Mouse (Mus musculus) left cerebral cortex, adult 2 months (tissue): ENCODE results near the gene Pdgfra. TPM values are rescaled to one million over a fixed set of nuclear protein-coding genes. Genes with fewer than 3 reads are reported as not detected.

ENCODE experiments used
- DNase-seq, 2 experiments: peaks; one replicate each; pipeline ENCODE4 v3.0.0; 2021 to 2022; ENCODE audit warnings: low spot score in 2 of 2, mixed read lengths in 1 of 2; ENCODE audit errors: extremely low spot score in 1 of 2
- H3K27ac ChIP-seq: fragments of 200-600 bp; 2 replicates; pipeline ENCODE4 v1.8.1; 2022
- H3K4me3 ChIP-seq: fragments of 200-600 bp; 2 replicates; pipeline ENCODE4 v1.8.1; 2022
- CTCF ChIP-seq: fragments of 200-600 bp; IDR thresholded peaks from 2 replicates; pipeline ENCODE4 v1.8.1; 2022; ENCODE audit warnings: antibody characterized with exemption, mild to moderate bottlenecking, moderate library complexity
- intact Hi-C: fragments of 180-260 bp; cut with DNase I; formaldehyde crosslinking; loops from one replicate; pipeline ENCODE4 v1.15.1; 2025
- total RNA-seq, 2 experiments: library from RNA; stranded (reverse); gene quantifications; 2 replicates each; pipeline ENCODE4 v1.2.3; 2021

Gene Pdgfra
- total RNA-seq, 2 experiments from 2014 or later, result 38.0 to 41.6 TPM

DNA sequence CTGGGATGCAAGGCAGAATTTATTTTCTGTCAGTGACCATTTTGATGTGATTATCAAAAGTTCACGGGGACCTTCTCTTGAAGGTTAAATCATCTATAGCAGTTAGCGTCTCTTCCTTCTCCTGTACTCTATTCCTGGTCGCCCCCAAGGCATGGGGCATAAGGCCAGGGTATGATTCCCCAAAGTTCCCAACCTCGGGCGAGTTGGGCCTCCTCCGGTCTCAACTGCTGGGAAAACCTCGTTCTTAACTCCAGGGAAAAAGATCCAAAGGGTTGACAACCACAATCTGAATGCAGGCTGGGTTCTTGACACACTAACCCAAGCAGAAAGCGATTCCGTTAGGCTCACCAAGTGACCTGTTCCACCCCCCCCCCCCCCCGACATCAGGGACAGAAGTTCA lies 2.7 kb upstream of the Pdgfra start:
- no peak for TF ChIP-seq CTCF
- Histone ChIP-seq H3K4me3 (no peak overlapping the region), H3K27ac (no peak overlapping the region)
- intact Hi-C loops, result no loop called here
- no peak for DNase-seq

DNA sequence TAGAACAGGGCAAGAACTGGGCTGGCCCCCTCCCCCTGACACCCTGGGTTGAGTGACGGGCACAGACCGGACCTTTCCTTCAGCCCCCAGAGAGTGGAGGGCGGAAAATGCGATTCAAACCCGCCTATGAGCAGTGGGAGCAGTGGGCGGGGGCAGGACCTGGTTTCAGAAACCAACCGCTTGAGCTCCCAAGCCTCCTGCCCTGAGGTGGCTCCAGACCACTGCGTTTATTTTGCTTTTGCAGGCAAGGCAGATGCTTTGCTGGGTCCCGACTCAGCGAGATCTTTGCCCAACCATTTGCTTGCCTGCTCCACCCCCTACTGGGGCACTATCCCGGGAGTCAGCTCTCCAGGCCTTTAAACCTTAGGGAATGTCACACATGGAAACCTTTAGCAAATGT lies 2.2 kb upstream of the Pdgfra start:
- no peak for TF ChIP-seq CTCF
- intact Hi-C loops, result loop anchor here (5.0 kb wide), 2 partner anchors 78 to 508 kb away; no protein-coding TSS in a partner anchor
- H3K27ac ChIP-seq, result no peak overlapping the region
- H3K4me3 ChIP-seq, result no peak overlapping the region
- no peak for DNase-seq

DNA sequence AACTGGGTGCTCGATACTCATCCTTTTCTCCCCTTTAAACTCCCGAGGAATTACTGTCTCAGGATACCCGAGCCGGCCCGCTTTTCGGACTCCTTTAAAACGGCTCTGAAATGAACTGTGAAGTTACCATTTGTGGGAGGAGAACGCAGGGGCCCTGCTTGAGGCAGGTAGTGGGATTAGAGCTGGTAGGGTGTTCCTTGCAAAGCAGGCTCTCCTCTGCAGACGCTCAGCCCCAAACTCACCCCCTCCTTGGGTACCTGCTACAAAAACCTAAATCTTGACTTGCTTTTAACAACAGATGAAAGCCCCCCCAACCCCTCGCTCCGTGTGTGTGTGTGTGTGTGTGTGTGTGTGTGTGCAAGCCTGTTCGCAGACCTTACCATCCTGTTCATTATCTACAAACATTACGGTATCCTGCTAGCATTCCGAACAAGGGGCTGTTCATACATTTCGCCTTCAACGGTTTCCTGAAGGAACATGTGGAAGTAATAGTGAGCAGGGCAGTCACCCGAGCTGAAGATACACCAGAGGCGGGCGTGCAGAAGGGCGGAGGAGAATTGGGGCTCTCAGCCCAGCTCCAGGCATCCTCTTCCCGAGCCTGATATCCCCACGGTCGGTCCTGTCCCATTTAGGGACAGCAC lies 1.6 kb upstream of the Pdgfra start:
- TF ChIP-seq CTCF, result no peak
- no peak for DNase-seq
- intact Hi-C loops, result loop anchor here (5.0 kb wide), 2 partner anchors 78 to 508 kb away; no protein-coding TSS in a partner anchor
- H3K27ac ChIP-seq, result no peak overlapping the region
- no peak overlapping the region for H3K4me3 ChIP-seq

DNA sequence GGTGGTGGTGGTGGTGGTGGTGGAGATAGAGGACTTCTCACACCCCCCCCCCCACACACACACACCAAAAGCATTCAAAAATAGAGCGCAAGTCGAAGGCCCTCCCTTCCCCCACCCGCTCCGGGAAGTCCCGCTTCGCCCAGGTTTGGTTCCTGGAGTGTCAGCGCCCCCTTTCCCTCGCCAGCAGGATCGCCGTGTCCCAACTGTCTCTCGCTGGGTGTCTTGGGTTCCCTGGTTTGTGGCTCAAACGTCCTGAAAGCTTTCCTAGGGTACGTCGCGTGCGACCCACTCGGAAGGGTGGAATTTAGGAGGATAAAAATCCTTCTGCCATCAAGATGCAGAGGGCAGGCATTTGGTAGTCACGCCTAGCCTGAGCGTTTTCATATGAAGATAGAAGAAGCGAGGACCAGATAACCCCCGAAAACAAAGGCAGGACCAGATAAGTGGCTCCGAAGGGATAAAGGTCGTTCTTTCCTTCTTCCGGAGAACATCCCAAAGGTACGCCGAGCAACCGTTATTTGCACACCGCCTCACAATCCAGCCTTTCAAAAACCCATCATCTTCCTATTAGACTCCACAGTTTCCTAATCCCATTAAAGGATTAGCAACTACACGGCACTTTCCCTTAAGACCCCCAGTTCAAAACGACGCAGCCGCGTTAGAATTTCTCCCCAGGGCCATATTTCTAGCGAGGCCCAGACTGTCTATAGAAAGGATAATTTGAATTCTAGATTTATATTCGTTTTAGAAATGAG lies 769 bp upstream of the Pdgfra start:
- H3K4me3 ChIP-seq, result no peak overlapping the region
- intact Hi-C loops, result loop anchor here (5.0 kb wide), 2 partner anchors 79 to 509 kb away; no protein-coding TSS in a partner anchor
- TF ChIP-seq CTCF, result peak; percentile 43
- peak; percentile 33 to 44 for DNase-seq
- no peak overlapping the region for H3K27ac ChIP-seq

DNA sequence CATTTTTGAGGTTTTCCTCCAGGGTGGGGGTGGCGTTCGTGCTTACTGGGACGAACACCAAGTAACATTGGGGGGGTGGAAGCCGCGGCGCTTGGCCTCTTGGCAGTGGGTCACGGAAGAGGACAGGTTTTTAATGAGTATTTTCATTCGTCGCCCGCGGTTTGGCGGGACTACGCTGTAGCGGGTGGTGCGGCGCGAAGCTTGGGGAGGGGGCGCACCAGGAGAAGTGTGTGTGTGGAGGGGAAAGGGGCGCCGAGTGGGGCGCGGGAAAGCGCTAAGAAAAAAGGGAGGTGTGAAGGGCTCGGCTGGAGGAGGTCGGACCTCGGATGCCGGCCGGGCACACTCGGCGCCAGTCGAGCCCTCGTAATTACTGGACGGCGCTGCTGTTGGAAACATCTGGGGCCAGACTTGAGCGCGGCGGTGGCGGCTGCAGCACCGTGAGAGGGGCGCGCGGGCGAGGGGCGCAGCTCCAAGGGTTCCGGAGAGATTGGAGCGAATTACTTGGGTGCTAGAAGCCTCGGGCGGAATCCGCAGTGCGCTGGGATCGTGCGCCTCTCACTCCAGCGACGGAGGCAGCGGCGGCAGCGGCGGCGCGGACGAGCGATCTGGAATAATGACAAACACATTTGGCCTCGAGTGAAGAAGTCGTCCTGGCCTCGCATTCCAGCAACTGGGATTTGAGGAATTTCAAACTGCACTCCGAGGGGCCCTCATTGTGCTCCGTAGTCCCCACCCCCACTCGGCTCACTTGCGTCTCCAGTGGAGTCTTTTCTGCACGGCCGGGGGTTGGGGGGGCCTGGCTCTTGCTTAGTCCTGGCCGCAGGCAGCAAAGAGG lies 916 bp downstream of the Pdgfra start:
- peak overlapping the region; percentile 21; the same call in 1 of the 2 replicates for H3K27ac ChIP-seq

DNA sequence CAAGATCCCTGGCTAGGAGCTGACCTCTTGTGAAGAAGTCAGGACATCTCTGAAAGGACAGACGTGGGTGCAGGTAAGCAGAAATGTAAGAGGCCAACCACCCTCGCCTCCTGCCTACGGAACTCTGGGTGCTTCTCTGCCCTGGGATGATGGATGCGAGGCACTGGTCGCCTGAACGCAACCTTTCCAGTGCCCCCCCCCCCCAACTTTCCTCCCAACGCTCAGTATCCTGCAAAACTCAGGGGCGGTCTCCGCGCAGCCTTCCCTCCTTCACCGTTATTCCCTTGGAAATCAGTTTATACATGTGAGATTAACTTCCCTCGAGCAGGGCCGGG lies 1.5 kb downstream of the Pdgfra start:
- DNase-seq, result no peak
- TF ChIP-seq CTCF, result no peak
- H3K27ac ChIP-seq, result no peak overlapping the region
- H3K4me3 ChIP-seq, result peak overlapping the region; percentile 13; the same call in 1 of the 2 replicates
- intact Hi-C loops, result loop anchor here (5.0 kb wide), 2 partner anchors 81 to 511 kb away; no protein-coding TSS in a partner anchor

More for the DNA sequence above, 916 bp downstream of the Pdgfra start:
- intact Hi-C loops, result loop anchor here (5.0 kb wide), 2 partner anchors 81 to 511 kb away; no protein-coding TSS in a partner anchor
- DNase-seq, result no peak
- no peak for TF ChIP-seq CTCF
- peak overlapping the region; percentile 23 for H3K4me3 ChIP-seq

DNA sequence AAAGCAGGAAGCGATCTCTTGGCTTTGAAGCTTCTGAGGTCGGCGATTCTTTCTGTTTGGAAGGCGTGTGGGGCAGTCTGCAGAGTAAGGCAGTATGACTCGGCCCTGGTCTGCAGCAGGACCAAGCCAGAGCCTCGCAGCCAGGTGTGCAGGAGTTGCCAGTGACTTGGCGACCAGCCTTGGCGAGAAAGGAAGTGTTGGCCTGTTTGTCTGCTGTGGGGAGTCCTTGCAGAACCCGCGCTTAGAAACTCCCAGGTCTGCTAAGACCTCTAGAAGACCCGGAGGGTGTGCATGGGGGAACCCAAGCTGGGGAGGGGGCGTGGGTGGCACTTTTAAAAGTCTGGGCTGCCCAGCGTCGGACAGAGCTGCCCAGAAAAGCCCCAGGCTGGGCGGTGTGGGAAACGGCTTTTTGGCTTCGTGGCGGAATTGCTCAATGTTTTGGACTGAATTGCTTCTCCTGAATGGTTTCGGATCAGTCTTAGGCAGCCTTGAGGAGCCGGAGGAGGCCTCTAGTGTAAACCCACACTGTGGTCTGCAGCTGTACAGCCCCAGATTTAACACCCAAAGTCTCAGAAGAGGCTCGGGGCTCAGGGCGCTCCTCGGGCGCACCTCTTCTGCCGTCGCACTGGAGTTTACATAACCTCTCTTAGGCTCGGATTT lies 2.0 kb downstream of the Pdgfra start:
- no peak for TF ChIP-seq CTCF
- H3K4me3 ChIP-seq, result peak overlapping the region; percentile 17
- intact Hi-C loops, result loop anchor here (5.0 kb wide), 2 partner anchors 82 to 512 kb away; no protein-coding TSS in a partner anchor
- peak in 1 of 2 experiments; percentile 24 for DNase-seq
- H3K27ac ChIP-seq, result no peak overlapping the region

DNA sequence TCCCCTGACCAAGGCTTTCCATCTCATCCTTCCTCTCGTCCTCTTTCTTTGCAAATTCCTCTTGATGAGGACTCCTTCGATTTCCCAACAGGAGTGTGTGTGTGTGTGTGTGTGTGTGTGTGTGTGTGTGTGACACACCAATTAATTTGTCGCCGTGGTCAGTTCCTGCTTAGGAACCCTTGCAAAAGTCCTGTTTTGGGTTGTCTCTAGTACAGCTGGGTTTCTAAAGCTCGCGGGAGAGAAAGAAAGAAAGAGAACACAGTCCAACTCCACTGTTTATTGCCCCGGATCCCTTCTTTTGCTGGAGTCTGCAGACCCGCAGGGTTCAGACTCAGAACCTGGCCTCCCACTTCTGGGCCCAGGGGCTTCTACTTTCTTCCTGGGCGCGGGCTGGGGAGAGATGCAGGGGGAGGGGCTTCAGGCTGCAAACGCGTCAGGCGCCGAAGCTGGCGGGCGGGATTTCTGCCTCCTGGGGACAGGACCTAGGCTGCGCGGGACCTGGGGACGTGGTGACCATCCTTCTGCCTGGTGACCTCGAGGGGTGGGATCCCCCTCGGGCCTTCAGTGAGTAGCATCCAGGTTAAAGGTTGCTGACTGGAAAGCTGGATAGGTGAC lies 2.6 kb downstream of the Pdgfra start:
- intact Hi-C loops, result loop anchor here (5.0 kb wide), 4 partner anchors 82 to 1467 kb away; partner anchors contain the start of gene Fip1l1
- no peak overlapping the region; the same call in 1 of the 2 replicates for H3K4me3 ChIP-seq
- no peak overlapping the region for H3K27ac ChIP-seq
- TF ChIP-seq CTCF, result no peak
- DNase-seq, result no peak

DNA sequence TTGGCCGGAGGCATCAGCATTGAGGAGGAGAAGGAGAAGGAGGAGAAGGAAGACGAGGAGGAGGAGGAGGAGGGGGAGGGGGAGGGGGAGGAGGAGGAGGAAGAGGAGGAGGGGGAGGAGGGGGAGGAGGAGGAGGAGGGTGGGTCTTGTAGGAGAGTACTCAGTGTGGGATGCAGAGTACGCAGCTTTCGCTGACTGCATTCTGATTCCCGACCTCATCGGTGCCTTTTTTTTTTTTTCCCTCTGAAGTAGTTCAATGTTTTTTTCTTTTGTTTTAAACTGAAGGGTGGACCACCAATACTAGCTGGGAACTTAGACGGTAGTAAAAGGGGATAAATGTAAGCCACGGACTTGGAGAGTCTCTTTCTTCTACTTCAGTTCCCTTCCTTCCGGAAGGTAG lies 3.2 kb downstream of the Pdgfra start:
- no peak overlapping the region for H3K27ac ChIP-seq
- intact Hi-C loops, result loop anchor here (5.0 kb wide), 2 partner anchors 618 to 1468 kb away; partner anchors contain the start of gene Fip1l1
- TF ChIP-seq CTCF, result no peak
- no peak for DNase-seq
- H3K4me3 ChIP-seq, result peak overlapping the region; percentile 21; the same call in 1 of the 2 replicates

DNA sequence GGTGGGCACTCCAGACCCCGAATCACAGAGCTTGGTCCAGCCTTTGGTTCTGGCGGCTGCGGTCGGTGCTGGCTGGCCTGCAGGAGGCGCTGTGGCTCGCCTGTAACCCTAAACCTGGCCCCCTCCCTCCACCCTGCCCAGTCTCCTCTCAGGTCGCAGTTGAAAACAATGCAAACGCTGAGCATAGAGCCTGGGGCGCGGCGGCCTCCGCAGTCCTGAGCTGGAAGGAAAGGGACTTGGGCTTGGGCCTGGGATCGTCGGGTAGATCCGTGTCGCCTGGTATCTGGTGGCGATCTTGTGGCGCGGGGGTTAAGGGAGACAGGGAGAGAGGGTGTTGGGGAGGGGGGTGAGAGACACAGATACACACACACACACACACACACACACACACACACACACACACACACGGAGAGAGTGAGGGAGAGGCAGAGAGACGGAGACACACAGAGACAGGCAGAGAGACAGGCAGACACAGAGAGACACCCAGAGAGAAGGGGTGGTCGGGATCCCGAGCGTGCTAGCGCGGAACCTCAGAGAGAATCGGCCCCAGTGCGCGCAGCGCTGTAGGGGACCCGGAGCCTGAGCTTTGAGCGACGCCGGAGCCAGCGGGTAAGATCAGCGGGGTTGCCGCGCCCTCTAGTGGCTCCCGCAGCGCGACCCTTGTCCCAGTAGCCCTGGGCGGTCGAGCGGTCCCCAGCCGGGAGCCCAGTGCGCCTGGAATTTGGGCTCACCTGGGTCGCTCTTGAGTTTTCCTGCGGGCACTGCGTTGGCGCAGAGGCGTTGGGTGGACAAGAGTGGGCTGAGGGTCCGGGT lies 3.9 kb downstream of the Pdgfra start:
- intact Hi-C loops, result loop anchor here (1.0 to 5.0 kb wide), 7 partner anchors 211 to 1469 kb away; partner anchors contain the start of gene Fip1l1
- H3K27ac ChIP-seq, result no peak overlapping the region
- DNase-seq, result peak; percentile 81
- TF ChIP-seq CTCF, result peak; percentile 81
- peak overlapping the region; percentile 48 for H3K4me3 ChIP-seq
